Mouse (Mus musculus): ENCODE results near the gene Abcf2. TPM values are rescaled to one million over a fixed set of nuclear protein-coding genes. Genes with fewer than 3 reads are reported as not detected.
"Not testable (repeated sequence)": the region's sequence is repeated elsewhere in the genome, so short reads cannot be mapped to it uniquely, and the experiment has no call there.

The Abcf2 gene
- total RNA-seq, 2 experiments from 2014 or later = 69.3 to 79.2 TPM

DNA sequence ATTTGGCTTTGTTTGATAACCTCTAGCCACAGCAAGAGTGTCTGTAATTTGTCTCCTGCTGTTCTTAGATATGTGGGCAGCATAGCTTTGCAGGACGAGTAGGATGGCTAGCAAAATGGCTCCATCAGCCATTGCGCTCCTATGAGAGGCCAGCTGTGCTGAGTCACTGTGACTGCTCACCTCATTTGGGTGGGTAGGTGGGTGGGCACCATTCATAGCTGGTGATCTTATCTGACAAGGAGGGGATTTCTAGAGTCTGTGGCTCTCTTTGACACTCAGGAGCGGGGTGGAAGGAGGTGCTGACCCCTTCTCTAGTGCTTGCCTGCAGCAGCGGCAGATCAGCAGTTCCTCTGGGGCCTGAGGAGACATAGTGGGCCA is 9.9 kb upstream of the Abcf2 start:
- DNase-seq = peak in 1 of 2 experiments; percentile 30

DNA sequence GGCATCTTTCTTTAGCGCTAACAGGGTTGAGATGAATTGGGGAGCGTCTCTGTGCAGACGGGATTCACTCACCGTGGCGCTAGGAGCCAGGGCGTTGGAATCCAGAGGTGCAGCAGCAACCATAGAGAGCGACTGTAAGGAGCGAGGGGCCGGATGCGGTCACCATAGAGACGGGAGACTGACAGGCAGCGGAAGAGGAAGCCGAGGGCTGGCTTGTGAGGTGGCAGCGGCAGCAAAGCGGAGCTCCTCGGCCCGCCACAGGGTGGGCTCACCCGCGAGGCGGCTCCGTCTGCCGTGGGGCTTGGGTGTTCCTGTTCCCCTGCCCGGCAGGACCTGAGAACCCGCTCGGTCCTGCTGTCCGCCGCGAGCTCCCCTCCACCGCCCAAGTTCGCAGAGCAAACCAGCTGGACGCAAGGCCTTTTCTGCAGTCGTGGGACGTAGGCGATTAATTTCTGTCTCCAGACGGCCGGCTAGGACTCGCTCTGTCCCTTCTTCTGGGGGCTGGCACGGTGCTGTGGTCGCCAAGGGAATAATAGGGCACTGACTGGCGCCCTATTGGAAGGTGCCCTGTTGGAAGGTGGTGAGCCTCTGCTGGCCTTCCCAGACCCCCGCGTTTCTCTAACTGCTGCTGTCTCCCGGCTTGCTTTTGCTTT is 9.4 kb upstream of the Abcf2 start, which contains the start of gene Chpf2:
Gene Chpf2, plus strand, starts transcription at position 195 of the 653 bp plus-strand sequence.
- peak; percentile 89 to 90 for DNase-seq

DNA sequence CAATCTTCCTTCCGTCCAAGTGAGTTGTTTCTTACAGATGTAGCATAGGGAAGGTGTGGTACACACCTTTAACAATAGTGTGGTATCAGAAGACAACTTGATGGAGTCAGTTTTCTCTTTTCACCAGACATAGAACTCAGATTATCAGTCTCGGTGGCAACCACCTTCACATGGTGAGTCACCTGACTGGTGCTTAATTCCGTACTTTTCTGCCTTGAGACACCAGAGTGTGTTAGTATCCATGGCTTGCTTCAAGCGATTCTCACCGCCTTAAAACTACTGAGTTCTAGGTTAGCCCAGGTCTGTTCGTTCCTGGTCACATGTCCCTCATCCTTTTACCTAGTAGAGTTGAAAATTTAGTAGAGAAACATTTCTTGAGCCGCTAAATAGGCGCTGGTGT is 8.8 kb upstream of the Abcf2 start:
- DNase-seq = no peak

DNA sequence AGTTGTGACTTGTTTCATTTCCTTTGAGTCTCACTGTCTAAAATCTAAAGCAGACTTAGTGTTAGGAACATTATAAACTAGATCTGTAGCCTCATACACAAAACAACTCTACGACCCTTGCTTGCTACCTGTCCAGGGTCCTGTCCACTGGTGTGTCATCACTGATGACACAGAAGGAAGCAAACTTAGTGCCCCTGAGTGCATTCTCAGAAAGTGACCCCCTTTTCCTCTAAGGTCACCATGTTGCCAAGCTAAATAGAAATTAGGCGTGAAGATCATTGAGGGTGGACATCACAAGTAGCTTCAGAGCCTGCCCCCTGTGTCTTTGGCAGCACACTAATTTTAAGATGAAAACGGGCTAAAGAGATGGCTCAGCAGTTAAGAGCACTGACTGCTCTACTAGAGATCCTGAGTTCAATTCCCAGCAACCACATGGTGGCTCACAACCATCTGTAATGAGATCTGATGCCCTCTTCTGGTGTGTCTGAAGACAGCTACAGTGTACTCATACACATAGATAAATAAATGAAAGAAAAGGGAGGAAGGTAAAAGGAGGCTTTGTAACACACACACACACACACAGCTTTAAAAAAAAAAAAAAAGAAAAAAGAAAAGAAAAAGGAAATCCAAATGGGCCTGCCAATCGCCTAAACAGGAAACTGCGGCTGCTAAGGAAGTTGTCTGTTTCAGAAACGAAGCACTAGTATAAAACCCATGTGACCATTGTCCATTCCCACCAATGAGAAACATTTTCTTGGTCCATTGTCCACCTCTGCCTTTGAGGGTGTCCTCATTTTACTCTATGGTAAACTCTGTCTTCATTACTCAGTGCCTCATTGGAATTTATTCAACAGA is 1.1 kb upstream of the Abcf2 start:
- no peak for DNase-seq

DNA sequence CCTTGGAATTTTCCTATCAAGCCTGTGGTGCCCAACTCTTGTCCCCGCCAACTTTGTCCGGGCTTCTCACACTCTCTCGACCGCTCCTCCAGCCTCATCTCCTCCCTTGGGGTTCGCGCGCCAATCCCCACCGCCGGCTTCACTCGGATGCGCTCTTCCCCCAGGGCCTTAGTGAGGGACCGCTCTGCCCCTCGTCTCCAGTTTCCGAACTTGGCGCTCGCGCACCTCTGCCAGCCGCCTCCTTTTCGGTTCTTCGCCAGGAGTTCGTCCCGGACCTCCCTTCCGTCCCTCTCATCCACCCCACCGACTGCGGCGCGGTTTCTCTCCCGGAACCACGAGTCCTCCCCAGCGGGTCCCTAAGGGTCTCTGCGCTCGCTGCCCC is 475 bp downstream of the Abcf2 start:
- DNase-seq = peak; percentile 25 to 48

DNA sequence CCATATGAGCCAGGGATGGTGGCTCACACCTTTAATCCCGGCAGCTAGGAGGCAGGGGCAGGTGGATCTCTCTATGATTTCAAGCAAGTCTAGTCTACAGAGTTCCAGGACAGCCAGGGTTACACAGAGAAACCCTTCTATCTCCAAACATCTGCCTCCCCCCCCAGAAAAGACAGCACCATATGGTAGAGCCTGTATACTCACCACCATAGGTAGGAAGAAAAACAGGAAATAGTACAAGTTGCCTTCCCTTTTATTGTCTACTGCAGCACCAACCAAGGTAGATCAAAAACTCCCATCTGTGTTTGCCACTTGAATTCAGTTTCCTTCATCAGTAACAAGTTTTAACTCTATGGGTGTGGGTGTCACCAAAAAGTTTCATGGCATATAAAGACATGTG is 1.3 kb downstream of the Abcf2 start:
- DNase-seq = no peak

DNA sequence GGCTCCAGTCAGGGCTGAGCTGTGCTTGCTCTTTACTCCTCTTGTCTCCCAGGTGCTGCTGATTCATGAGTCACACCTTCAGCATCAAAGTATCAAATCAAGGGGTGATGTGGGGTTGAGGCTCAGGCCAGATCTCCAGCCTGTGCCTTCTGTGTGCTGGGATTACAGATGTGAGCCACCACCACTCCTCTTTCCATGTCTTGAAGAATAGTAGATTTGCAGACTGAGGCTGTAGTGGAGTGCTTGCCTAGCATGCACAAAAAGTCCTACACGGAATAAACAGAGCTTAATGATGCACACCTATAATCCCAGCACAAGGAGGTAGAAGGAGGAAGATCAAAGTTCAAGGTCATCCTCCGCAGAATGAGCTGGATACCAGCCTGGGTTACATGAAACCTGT is 20.6 kb downstream of the Abcf2 start, which contains the start of gene 4931409K22Rik:
Gene 4931409K22Rik, minus strand, starts transcription at position 101 of the 400 bp plus-strand sequence.
- no peak for DNase-seq

DNA sequence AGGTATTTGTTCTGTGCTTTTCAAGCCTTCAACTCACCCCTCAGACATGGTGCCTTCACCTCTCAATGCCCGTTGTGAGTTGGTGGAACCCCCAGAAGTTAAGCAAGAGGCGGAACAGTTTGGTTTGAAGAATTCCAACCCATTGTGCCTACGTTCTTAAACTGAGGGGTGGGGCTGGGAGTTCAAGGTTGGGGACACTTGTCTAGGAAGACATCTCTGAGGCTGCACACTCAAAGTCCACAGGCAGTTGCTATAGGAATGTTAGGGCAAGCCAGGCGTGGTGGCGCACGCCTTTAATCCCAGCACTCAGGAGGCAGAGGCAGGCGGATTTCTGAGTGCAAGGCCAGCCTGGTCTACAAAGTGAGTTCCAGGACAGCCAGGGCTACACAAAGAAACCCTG is 21.9 kb downstream of the Abcf2 start:
- not testable (repeated sequence) for DNase-seq

DNA sequence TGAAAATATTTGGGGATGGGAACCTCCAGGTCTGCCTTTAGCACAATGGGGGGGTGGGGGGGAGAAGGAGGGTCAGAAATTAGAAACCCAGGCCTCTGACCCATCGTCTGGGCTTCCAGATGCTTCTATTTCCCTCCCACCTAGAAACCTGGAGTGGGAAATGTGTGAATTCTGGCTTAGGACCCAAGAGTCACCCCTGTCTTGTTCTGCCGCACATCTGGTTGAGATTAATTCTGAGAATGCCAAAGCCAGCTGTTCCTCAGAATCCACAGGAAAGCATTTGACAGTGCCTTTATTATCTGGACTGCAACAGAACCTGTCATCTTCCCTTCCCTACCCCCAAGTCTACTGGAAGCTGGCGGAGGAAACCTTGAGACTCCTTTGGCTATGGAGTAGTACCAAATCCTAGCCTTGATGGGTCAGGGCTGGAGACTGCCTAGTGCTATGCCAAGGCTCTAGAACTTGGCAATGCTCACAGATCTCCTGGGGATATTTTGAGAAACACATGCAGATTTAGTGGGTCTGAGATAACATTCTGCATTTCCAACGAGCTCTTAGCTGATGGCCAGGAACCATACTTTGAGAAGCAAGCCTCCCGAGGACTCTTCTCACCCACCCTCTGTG is 23.5 kb downstream of the Abcf2 start:
- DNase-seq = no peak

DNA sequence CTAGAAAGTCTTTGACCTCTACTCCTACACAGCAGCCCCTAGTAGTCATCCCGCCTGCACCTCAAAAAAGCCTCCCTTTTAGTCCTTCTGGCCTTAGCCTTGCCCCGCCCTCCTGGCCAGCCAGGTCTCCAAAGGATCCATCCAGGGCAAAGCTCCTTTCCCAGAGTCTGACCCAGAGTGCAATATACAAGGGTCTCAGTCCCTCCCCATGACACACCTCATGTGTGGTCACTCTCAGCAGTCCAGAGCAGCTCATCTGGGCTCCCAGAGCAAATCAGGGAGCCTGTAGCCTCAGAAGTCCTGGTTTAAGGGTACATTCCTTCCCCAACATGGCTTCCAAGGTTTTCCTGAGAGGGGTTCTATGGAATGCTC is 26.0 kb downstream of the Abcf2 start:
- DNase-seq = no peak

DNA sequence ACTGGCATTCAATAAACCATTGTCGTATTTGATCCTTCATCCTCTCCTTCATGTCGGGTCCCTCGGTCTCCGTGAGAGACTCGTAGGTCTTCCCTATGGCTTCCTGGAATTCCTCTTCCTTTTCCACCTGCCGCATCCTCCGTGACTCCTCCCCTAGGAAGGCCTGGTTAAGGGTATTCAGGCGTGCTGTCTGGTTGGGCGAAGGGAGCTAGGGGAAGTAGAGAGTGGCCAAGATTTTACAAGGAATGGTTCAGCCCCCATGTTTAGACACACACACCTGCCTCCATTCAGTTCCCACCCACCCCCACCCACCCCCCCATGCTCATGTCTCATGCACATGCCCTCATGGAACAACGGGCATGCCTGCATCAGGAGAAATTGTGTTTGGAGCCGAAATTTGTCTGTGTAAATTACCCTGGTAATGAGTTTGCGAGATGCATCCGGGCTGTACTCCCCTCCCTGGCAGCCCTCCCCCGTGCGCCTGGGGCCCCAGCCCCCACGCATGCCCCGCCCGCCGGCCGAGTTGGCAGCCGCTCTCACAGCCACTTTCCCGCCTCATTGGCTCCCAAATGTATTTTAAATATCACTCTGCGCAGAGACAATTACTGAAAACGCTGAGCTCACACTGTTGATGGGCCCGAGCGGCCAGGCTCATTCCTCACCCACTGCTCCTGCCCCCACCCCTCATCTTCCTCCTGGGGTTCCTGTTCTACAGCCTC is 26.5 kb downstream of the Abcf2 start:
- peak in 1 of 2 experiments; percentile 15 for DNase-seq

DNA sequence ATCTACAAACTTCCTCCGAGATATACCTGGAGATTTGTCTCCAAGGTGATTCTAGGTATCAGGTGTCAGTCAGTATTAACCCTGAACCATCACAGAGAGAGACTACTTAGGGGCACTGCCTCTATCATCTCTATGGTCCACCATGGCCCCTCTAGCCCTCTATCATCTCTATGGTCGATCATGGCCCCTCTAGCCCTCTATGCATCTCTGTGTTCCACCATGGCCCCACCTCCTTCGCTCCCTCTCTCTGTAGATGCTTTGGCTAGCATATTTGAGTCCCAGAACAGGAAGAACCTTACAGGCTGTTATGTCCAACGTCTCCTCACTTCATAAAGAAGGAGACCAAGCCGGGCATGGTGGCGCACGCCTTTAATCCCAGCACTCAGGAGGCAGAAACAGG is 34.6 kb downstream of the Abcf2 start:
- no peak for DNase-seq

DNA sequence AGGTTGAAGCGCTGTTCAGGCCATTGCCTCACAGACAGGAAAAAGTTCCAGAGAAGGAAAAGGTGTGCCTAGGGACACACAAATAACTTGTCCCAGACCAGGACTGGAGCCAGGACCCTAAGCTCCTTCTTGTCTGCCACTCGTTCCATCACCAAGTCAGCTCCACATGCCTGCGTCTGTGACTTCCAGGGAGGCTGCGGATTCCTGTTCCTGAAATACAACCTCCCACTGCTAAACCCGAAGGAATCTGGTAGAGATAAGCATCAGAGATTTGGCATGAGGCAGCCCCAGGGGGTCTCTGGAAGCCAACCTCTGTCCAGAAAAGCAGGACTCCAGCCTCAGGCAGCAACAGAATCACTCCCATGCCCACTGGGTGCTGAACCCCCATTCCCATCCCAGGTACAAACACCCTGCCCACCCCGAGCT is 36.1 kb downstream of the Abcf2 start:
- DNase-seq = no peak

DNA sequence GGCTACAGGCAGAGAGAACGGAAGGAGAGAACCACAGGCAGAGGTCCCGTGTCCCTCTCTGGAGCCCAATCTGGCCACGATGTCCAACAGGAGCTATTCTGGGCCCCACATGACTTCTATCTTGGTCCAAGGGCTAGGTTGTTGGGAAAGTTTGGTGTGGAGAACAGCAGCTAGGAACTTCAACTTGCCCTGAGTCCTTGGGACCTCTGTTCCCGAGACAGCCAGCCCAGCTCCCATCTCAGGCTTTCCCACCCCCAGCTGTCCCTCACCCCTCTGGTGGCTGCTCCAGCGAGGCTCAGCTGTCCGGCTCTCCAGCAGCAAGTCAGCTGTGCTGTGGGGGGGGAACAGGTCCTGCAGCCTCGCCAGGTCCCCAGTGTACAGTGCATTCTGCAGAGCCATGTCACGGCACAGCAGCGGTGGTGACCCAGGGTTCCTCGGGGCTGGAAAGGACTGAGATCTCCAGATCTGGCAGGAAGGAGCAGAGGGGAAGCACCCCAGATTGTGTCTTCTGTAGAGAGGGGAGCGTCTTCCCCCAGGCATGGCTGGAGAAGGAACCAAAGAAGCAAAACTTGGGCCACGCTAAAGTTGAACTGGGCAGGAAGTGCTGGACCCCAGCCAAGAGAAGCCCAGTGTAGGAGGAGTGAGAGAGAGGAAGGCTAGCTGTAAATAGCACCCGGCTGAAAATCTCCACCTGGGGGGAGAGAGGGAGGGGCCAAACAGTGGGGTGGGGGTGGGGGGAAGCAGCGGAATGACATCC is 36.7 kb downstream of the Abcf2 start, which contains the start of gene Asb10:
Gene Asb10, minus strand, starts transcription at position 592 of the 757 bp plus-strand sequence.
- peak; percentile 55 to 71 for DNase-seq

DNA sequence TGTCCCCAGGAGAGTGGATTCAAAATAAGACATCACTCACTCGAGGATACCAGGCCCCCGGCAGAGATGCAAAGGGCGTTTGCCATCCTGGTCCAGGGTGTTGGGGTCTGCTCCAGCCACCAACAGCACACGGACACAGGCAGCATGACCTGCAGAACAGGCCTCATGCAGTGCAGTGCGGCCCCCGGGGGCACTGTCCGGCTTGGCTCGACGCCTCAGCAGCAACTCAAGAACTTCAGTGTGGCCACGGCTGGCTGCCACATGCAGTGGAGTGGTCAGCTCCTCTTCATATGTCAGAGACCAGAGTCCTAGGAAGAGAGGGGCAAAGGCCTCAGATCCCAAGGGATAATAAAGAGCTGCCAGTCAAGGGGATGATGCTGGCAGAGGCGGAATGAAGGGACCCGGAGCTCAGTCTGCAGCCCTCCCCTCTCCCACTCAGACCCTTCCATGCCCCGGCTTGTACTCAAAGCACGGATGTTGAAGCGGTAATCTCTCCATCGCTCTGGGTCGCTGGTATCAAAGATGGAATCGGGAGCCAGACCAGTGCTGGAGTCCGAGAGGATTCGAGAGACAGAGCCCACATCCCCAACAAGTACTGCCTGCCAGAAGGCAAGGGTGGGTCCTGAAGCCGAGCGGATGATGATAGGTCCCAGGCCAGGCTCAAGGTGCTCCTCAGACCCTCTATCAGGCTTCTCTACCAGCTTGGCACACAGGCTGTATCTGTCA is 37.5 kb downstream of the Abcf2 start:
- no peak for DNase-seq

DNA sequence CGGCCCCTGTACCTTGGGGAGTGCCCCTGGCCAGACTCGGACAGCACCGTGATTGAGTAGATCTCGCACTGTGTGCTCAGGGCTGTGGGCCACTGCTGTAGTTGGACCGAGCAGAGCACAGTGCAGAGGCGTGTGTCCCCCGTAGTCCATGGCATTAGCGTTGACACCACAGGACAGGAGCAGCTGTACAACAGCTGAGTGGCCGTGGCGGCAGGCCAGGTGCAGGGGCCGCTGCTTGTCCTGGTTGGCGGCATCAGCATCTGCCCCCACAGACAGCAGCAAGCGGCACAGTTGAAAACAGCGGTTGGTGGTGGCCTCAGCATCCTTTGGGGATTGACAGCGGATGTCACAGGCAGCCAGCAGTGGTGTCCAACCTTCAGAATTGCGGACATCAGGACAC is 39.6 kb downstream of the Abcf2 start:
- no peak for DNase-seq

DNA sequence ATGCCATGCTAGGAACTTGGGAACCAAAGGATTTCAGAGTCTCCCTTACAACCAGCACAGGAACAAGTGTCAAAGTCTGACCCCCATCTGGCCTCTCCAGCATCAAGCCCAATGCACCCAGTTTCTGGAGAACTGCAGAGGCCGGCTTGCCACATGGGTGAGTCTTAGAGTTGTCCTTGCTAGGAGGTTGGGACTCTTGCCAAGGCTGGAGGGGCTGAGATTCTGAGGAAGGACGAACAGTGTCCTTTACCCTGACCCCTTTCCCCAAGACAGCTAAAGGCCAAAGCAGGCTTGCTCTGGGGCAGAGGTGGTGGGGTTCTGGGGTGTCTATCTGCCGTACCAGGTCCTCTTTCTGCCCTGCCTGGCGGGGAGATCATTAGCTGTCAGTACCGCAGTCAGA is 40.8 kb downstream of the Abcf2 start:
- peak; percentile 23 to 67 for DNase-seq

DNA sequence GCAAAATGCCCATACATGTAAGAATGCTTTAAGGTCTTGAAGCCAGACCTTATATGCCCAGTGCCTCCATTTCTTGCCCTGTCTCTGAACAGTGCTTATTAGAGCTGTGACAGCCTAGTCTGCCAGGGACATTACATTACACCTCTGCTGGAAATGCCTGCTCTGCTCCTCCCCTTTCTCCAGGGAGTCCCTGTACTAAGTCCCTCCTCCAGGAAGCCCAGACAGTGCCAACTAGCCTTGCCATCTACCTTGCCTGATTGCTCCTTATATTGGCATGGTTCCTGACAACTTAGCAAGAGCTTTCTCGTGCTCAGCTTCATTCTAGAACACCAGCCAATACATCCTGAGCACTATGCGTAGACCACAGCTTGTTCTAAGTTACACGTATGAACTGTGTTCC is 41.5 kb downstream of the Abcf2 start:
- no peak for DNase-seq

DNA sequence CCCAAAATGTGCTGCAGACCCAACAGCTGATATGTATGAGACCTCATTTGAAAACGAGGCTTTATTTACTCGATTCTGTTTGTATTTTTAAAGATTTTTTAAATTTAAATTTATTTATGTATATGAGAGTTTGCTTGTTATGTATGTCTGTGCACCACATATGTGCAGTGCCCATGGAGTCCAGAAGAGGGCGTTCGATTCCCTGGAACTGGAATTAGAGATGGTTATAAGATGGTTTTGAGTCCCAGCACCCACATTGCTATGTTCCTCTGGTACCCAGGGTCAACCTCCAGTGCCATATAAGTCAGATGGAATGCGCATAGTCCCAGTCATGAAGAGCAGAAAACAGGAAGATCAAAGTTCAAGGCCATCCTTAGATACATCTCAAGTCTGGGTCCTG is 43.0 kb downstream of the Abcf2 start:
- DNase-seq = no peak

DNA sequence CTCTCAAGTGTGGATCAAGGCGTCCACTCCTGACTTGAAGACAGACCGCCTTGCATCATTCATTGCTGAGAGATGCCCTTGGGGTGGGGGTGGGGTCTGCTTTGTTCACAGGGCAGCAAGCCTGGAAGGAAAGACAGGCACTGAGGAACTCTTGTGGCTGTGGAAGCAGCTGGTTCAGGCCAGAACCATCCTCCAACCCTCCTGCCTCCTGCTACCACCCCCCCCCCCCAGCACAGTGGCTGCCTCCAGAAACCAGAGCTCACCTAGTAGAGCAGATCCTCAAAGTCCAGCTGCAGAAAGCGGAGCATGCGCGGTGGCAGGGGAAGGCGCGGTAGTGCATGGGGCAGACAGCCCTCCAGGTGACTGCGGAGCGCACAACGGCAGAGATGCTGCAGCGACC is 43.9 kb downstream of the Abcf2 start:
- no peak for DNase-seq

All from adrenal gland, postnatal 36 days (tissue).